Mouse (Mus musculus) CD4-positive helper T cell, adult 2 months (primary cell): ENCODE measurements at regions not wholly inside any gene's neighbourhood (a gene's known extent, or its start where the extent isn't known, plus 50 kb on each side); places are given as distances from the start of the nearest gene placed in this dataset.
A peak's percentile ranks its signal among the peaks of the same experiment; 100 is the strongest.

Source experiments
- DNase-seq: peaks from one replicate; pipeline ENCODE4 v3.0.0-alpha.2; 2012; ENCODE audit warnings: low read depth, missing footprints, low spot score

DNA sequence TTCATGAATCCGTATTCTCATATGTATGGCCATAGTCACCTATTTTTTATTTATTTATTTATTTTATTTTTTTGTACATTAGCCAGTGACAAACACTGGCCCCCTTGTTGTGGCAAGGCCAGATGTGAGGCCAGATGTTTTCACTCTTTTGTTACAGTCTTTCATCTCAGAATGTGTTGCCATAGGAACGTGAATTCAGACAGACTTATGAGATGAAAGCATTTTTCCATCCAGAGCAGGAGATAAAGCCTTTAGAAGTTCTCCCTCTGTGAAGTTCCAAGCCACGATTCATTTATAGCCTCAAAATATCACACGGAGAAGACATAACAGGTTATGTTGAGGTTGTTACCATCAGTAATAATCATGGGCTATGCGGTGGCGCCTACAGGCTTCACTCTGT lies 220.9 kb downstream of the Arpp21 start:
- DNase-seq: no peak

DNA sequence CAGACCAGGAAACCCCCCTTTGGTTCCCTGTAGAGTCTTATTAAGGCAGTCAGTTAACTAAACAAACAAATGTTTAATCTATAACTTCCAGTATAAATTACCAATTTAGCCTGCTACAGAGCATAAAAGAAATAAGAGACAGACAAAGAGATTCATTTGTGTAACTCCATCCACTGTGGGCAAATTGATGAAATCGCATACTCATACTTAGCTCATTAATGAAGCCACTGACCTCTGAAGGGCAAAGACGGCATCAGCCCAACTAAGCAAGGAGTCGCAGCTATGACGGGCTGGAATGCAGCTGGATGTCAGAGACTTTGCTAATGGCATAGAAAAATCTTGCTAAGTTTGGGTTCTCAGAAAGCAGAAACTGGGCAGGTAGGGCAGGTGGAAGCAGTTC lies 241.3 kb downstream of the Arpp21 start:
- DNase-seq: no peak

GRCm38 (mm10) chr9:111993844-111994243 lies 241.9 kb downstream of the Arpp21 start:
- no peak for DNase-seq

- DNase-seq: no peak
Measured at GRCm38 (mm10) chr9:111990060-111990459, 245.7 kb downstream of the Arpp21 start.

DNA sequence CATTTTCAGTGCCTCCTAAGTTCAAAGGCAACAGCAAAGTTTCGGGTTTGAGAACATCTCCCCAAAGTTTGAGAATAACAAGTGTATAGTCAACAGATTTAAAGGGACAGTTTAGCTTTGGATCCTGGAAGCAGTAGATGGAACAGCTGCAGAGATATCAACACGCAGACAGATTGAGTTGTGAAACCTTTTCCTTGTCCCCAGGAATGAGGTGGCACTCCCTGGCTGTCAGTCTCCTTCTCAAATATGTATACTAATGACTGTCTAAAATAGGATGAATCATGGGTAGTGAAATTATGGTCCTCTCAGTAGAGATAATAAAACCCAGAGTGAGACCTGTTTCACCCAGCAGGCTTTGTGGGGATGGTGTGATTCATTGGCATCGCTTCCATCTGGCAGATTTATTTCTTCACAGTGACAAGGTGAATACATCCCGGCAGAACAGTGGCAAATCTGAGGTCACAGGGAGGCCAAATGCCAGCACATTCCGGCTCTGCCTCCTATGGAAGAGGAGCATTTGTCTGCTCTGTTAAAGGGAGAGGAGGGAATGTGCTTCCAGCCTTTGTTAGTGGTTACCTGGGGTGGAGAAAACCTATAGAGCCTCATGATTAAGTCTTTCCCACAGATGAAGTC lies 272.2 kb downstream of the Arpp21 start:
- no peak for DNase-seq

- DNase-seq: no peak
Measured at GRCm38 (mm10) chr9:111957799-111958198, 267.7 kb upstream of the Stac start.

DNA sequence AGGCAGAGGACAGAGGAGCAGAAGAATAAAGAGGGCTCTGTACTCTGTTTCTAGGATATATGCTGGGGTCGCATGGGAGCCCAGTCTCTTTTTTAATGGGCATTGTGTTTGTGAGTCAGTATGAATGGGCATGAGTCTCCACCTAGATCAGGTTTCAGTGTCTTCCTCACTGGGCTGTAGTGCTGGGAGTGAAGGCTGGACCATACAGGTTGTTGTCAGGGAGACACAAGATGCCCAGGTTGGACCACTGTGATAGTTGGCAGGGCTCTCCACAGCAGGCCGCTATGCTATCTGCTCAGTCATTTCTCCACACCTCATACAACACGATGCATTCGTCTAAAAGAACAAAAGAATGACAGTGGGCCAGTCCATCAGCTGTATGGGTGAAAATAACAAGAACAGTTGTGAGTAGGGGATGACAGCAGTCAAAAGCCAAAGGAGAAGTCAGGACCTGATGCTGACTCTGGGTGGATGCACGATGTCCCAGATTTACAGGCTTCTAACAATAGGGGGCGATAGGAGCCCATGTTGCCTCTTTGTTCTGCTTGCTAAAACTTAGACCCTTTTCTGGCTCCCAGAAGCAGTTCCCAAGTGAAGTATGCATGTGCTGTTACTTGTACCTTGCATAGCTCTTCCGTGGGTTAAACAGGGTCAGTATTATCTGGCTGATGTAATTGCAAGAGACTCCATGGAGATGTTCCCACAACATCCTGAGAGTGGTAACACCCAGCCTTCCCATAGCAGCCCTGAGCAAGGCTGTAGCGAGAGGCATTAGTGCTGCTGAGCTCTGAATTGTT lies 249.3 kb upstream of the Stac start:
- DNase-seq: no peak

- DNase-seq: no peak
Measured at GRCm38 (mm10) chr9:111932455-111932854, 242.3 kb upstream of the Stac start.

DNA sequence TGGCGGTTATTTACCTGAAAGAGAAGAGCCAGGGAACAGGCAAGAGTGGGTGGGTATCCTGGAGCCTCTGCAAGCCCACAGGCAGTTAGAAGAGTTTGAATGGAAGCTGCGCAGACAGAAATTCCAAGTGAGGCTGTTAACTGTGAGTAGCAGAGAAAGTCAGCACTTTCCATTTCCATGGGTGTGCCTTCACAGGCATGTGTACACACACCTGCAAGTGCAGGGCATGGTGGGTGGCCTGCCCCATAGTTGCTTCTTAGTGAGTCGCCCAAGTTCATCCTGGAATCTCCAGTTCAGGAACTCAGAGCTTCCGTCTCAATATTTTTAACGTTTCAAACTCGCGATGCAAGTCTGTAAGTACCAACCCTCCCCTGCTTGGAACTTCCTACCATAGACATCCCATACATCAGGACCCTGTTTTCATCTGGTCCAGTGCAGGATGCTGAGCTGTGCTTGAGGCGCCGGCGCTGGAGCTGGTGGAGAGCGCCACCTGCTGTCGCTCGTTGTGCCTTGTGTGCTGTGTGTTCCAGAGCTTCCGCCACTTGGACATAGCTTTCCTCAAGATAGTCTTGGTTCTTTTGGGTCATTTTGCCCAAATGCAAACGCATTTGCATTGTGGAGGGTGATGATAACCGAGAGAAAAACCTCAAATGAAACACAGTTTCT lies 228.3 kb upstream of the Stac start:
- DNase-seq: peak; percentile 14

GRCm38 (mm10) chr9:111916684-111917535 lies 226.8 kb upstream of the Stac start:
- no peak for DNase-seq

GRCm38 (mm10) chr9:111908806-111909205 lies 218.7 kb upstream of the Stac start:
- no peak for DNase-seq

GRCm38 (mm10) chr9:111900196-111900595 lies 210.0 kb upstream of the Stac start:
- DNase-seq: no peak

- DNase-seq: no peak
Measured at GRCm38 (mm10) chr9:111897626-111898025, 207.5 kb upstream of the Stac start.

DNA sequence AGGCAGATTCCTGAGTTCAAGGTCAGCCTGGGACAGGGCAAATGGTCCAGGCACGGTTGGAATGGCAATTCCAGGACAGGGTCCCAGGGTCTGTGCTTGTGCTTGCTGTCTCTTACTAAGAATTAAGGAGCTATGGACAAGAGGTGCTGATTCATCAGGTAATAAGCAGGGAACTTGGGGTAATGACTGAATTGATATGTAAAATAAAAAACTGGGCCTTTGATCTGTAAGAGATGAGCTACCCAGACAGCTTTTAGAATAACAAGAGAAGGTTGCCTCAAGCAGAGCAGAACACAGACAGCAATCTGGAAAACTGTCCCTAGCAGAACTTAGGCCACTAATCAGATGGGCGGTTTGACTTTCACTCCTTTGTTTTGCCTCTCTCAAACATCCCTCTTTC lies 189.6 kb upstream of the Stac start:
- no peak for DNase-seq

GRCm38 (mm10) chr9:111876846-111877245 lies 186.7 kb upstream of the Stac start:
- no peak for DNase-seq

- DNase-seq: no peak
Measured at GRCm38 (mm10) chr9:111870466-111870865, 180.3 kb upstream of the Stac start.

DNA sequence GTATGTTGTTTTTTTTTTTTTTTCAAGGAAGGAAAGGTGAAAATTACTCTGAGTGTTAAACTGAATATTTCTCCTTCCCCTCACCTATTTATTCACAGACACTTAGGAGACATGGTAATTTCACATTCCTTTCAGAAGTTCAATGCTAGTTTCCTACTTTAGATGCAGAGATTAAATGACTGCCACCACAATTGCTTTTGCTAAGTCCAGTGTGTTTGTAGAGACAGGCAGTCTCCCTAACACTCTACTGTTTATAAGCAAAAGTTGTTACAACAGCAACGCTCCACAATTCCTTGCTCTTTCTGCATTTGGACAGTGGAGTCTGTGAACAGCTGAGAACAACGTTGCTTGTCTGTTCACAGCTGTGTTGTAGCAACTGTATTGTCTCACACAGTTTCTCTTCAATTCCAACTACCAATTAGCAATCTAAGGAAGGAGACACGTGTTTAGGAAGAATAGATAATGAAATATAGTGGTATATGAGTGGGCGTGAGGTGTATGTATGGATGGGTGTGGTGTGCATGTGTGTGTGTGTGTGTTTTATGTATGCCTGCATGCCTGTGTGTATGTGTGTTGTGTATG lies 179.7 kb upstream of the Stac start:
- DNase-seq: no peak

- no peak for DNase-seq
Measured at GRCm38 (mm10) chr9:111858051-111858450, 167.9 kb upstream of the Stac start.

DNA sequence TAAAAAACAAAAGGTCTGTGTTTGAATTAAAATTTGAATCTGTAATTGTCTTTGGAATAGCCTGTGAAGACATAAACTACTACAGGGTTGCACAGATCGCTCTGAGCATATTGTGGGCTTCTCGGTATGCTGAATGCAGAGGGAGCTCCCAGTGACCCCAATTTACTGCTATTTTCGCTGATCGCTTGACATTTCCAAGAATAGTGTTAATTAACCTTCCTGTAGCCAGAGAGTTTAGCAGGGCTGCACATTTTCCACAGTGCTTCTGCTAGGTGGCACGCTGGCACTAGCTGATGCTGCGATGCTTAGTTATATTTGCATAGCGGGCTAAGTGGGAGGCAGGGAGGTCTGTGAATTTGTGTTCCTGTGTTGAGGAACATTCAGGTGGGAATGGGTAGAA lies 164.8 kb upstream of the Stac start:
- no peak for DNase-seq

GRCm38 (mm10) chr9:111846366-111846765 lies 156.2 kb upstream of the Stac start:
- DNase-seq: no peak

DNA sequence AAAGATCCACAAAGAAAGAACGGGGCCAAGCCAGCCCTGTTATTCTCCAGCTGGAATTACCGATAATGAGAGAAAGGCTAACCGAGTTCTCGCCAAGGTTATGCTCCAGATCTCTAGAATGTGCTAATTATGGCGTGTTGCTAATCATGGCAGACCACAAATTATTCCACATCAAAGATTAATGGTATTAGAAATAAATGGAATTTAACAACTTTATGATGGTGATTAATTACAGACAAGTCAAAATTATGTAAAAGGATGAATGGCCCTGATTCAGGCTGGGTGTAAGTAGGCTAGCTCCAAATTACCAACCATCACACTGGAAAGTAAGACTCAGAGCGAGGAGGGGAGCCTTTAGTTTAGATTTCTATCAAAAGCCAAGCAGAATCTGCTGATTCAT lies 151.0 kb upstream of the Stac start:
- no peak for DNase-seq
